Mouse (Mus musculus): ENCODE results near the gene Pappa.

Gene Pappa

GRCm38 (mm10) chr4:65280888-65281287 is 156.9 kb downstream of the Pappa start:
- Histone ChIP-seq H3K4me1 (replicated peaks; ENCODE audit: low read depth, low read length) (no peaks in the 10 kb centered on the region), H3K9me3 (ENCODE audit: low read length) (peaks cover 8% of the 10 kb centered on the region), H3K27me3 (ENCODE audit: insufficient read depth, low read length) (peaks cover 54% of the 10 kb centered on the region), H3K36me3 (ENCODE audit: insufficient read depth, low read length) (no peaks in the 10 kb centered on the region), H3K4me3 (replicated peaks; ENCODE audit: low read length) (no peak overlapping the region)
- TF ChIP-seq POU5F1 (IDR thresholded peaks at IDR 0.05; ENCODE audit: borderline replicate concordance, low read length) (no peak), NANOG (IDR thresholded peaks at IDR 0.05; ENCODE audit: borderline replicate concordance, low read length) (no peak), CTCF (conservative IDR thresholded peaks at IDR 0.05; ENCODE audit: low read length) (no peak)

- H3K27me3 ChIP-seq (ENCODE audit: insufficient read depth, low read length) = peaks cover 41% of the 10 kb centered on the region
- peaks cover 8% of the 10 kb centered on the region for H3K9me3 ChIP-seq (ENCODE audit: low read length)
- TF ChIP-seq CTCF (conservative IDR thresholded peaks at IDR 0.05; ENCODE audit: low read length) (no peak), NANOG (IDR thresholded peaks at IDR 0.05; ENCODE audit: borderline replicate concordance, low read length) (no peak), POU5F1 (IDR thresholded peaks at IDR 0.05; ENCODE audit: borderline replicate concordance, low read length) (no peak)
- no peaks in the 10 kb centered on the region for H3K4me1 ChIP-seq (replicated peaks; ENCODE audit: low read depth, low read length)
- H3K4me3 ChIP-seq (replicated peaks; ENCODE audit: low read length) = no peak overlapping the region
- H3K36me3 ChIP-seq (ENCODE audit: insufficient read depth, low read length) = no peaks in the 10 kb centered on the region
These were observed 159.6 kb downstream of the Pappa start for GRCm38 (mm10) chr4:65283611-65284010.

GRCm38 (mm10) chr4:65285165-65285564 is 161.2 kb downstream of the Pappa start:
- Histone ChIP-seq H3K36me3 (ENCODE audit: insufficient read depth, low read length) (no peaks in the 10 kb centered on the region), H3K27me3 (ENCODE audit: insufficient read depth, low read length) (peaks cover 33% of the 10 kb centered on the region), H3K9me3 (ENCODE audit: low read length) (peaks cover 8% of the 10 kb centered on the region), H3K4me3 (replicated peaks; ENCODE audit: low read length) (no peak overlapping the region), H3K4me1 (replicated peaks; ENCODE audit: low read depth, low read length) (no peaks in the 10 kb centered on the region)
- no peak for TF ChIP-seq CTCF (conservative IDR thresholded peaks at IDR 0.05; ENCODE audit: low read length)
- TF ChIP-seq POU5F1 (IDR thresholded peaks at IDR 0.05; ENCODE audit: borderline replicate concordance, low read length) = no peak
- TF ChIP-seq NANOG (IDR thresholded peaks at IDR 0.05; ENCODE audit: borderline replicate concordance, low read length) = no peak

DNA sequence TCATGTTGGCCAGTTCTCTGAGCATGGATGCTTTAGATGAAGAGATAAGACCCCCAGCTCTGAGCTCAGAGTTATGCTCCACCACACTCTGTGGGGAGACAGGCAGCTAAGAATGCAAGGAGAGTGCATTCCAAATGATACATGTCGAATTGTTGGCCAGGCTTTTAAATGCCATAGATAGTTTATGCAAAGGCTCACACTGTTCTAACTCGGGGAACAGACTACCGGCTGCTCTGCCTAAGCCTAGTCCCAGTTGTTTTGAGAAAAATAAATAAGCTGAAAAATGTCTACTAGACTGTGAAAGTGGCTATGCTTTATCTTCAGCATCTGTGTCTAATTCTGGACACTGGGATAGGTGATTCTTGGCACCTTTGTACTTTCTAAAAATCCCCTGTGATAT is 165.3 kb downstream of the Pappa start:
- Histone ChIP-seq H3K4me3 (replicated peaks; ENCODE audit: low read length) (no peak overlapping the region), H3K9me3 (ENCODE audit: low read length) (no peaks in the 10 kb centered on the region), H3K36me3 (ENCODE audit: insufficient read depth, low read length) (no peaks in the 10 kb centered on the region), H3K27me3 (ENCODE audit: insufficient read depth, low read length) (peaks cover 14% of the 10 kb centered on the region), H3K4me1 (replicated peaks; ENCODE audit: low read depth, low read length) (no peaks in the 10 kb centered on the region)
- TF ChIP-seq NANOG (IDR thresholded peaks at IDR 0.05; ENCODE audit: borderline replicate concordance, low read length) = no peak
- TF ChIP-seq CTCF (conservative IDR thresholded peaks at IDR 0.05; ENCODE audit: low read length) = no peak
- no peak for TF ChIP-seq POU5F1 (IDR thresholded peaks at IDR 0.05; ENCODE audit: borderline replicate concordance, low read length)

- H3K4me3 ChIP-seq (replicated peaks; ENCODE audit: low read length) = no peak overlapping the region
- peaks cover 13% of the 10 kb centered on the region for H3K4me1 ChIP-seq (replicated peaks; ENCODE audit: low read depth, low read length)
- no peaks in the 10 kb centered on the region for H3K36me3 ChIP-seq (ENCODE audit: insufficient read depth, low read length)
- H3K27me3 ChIP-seq (ENCODE audit: insufficient read depth, low read length) = peaks cover 8% of the 10 kb centered on the region; the same call in 1 of the 2 replicates
- H3K9me3 ChIP-seq (ENCODE audit: low read length) = no peaks in the 10 kb centered on the region
- TF ChIP-seq CTCF (conservative IDR thresholded peaks at IDR 0.05; ENCODE audit: low read length) (no peak), POU5F1 (IDR thresholded peaks at IDR 0.05; ENCODE audit: borderline replicate concordance, low read length) (no peak), NANOG (IDR thresholded peaks at IDR 0.05; ENCODE audit: borderline replicate concordance, low read length) (no peak)
These were observed 171.8 kb downstream of the Pappa start for GRCm38 (mm10) chr4:65295741-65296140.

GRCm38 (mm10) chr4:65296356-65296967 is 172.5 kb downstream of the Pappa start:
- no peak for TF ChIP-seq NANOG (IDR thresholded peaks at IDR 0.05; ENCODE audit: borderline replicate concordance, low read length)
- TF ChIP-seq CTCF (conservative IDR thresholded peaks at IDR 0.05; ENCODE audit: low read length) = no peak
- no peak for TF ChIP-seq POU5F1 (IDR thresholded peaks at IDR 0.05; ENCODE audit: borderline replicate concordance, low read length)
- Histone ChIP-seq H3K4me3 (replicated peaks; ENCODE audit: low read length) (no peak overlapping the region), H3K36me3 (ENCODE audit: insufficient read depth, low read length) (no peaks in the 10 kb centered on the region), H3K27me3 (ENCODE audit: insufficient read depth, low read length) (peaks cover 8% of the 10 kb centered on the region; the same call in 1 of the 2 replicates), H3K4me1 (replicated peaks; ENCODE audit: low read depth, low read length) (peaks cover 13% of the 10 kb centered on the region), H3K9me3 (ENCODE audit: low read length) (no peaks in the 10 kb centered on the region)

- no peak for TF ChIP-seq POU5F1 (IDR thresholded peaks at IDR 0.05; ENCODE audit: borderline replicate concordance, low read length)
- no peak for TF ChIP-seq NANOG (IDR thresholded peaks at IDR 0.05; ENCODE audit: borderline replicate concordance, low read length)
- TF ChIP-seq CTCF (conservative IDR thresholded peaks at IDR 0.05; ENCODE audit: low read length) = no peak
- H3K27me3 ChIP-seq (ENCODE audit: insufficient read depth, low read length) = peaks cover 8% of the 10 kb centered on the region; the same call in 1 of the 2 replicates
- no peaks in the 10 kb centered on the region for H3K36me3 ChIP-seq (ENCODE audit: insufficient read depth, low read length)
- H3K9me3 ChIP-seq (ENCODE audit: low read length) = no peaks in the 10 kb centered on the region
- H3K4me1 ChIP-seq (replicated peaks; ENCODE audit: low read depth, low read length) = peaks cover 13% of the 10 kb centered on the region
- H3K4me3 ChIP-seq (replicated peaks; ENCODE audit: low read length) = no peak overlapping the region
These were observed 173.1 kb downstream of the Pappa start for GRCm38 (mm10) chr4:65296968-65297499.

DNA sequence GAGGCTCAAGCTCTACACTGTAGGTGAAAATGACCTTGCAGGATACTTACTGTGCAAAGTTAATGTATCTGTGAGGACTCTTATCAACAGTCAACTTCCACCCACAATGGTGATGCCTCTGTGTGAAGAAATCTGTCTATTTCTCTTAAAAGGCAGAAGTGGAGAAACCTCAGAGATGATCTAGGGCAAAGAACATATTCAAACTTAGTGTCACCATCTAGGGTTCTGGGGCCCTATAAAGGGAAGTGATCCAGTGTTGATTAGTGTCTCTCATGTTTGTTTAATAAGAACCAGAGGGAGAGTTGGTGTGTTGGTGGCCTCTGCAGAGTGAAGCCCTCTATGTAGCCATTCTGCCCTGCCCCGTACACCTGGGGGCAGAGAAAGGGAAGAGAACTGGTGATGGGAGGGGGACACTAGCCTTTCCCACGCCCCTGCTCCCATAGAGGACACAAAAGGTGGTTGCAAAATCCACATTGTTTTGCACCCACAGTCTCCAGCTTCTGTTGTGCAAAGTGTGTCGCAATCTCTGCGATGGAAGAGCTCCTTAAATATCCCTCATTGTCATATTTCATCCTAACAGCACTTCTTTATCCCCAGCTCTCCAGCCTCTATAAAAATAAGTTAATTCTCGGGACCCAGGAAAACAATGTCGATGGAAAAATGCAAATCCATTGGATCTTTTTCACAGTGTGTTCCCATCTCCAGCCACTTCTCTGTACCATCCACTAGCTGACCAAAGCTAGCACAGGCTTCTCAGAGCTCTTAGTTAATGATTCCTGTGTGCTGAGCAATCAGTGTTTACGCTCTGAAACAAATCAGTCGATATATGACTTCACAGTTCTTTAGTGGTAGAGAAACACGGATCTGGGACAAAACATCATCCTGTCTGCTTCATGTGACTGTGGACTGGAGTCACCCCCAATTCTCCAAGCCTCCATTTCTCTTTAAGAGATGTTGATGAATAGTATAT is 174.5 kb downstream of the Pappa start:
- peaks cover 13% of the 10 kb centered on the region for H3K4me1 ChIP-seq (replicated peaks; ENCODE audit: low read depth, low read length)

More for the DNA sequence above, 174.5 kb downstream of the Pappa start:
- H3K9me3 ChIP-seq (ENCODE audit: low read length) = no peaks in the 10 kb centered on the region
- no peaks in the 10 kb centered on the region for H3K36me3 ChIP-seq (ENCODE audit: insufficient read depth, low read length)
- H3K27me3 ChIP-seq (ENCODE audit: insufficient read depth, low read length) = peaks cover 8% of the 10 kb centered on the region; the same call in 1 of the 2 replicates
- no peak overlapping the region for H3K4me3 ChIP-seq (replicated peaks; ENCODE audit: low read length)
- TF ChIP-seq NANOG (IDR thresholded peaks at IDR 0.05; ENCODE audit: borderline replicate concordance, low read length) (no peak), POU5F1 (IDR thresholded peaks at IDR 0.05; ENCODE audit: borderline replicate concordance, low read length) (no peak), CTCF (conservative IDR thresholded peaks at IDR 0.05; ENCODE audit: low read length) (no peak)

Data from E14TG2a.4 (cell line).